Mouse (Mus musculus): ENCODE results near the gene Gm47791.

- TF ChIP-seq CTCF (IDR thresholded peaks at IDR 0.05; ENCODE audit: low read depth) (no peak), EP300 (IDR thresholded peaks at IDR 0.05; ENCODE audit: low read depth) (no peak)
Measured at GRCm38 (mm10) chr1:82771022-82771586, at the start of gene Gm47791.
